Mouse (Mus musculus) duodenum, adult 2 months (tissue): ENCODE results near the gene Vsig1. TPM values are rescaled to one million over a fixed set of nuclear protein-coding genes. Genes with fewer than 3 reads are reported as not detected.

Experiments used
- polyA plus RNA-seq: library from polyadenylated mRNA; depleted of rRNA; stranded (reverse); fragments of >200 nt; gene quantifications from 2 replicates; pipeline ENCODE4 v1.2.3, GENCODE M21; 2012; ENCODE audit warnings: low replicate concordance; rRNA removed

Gene Vsig1
- polyA plus RNA-seq, result 6.2 TPM in 1 of 2 replicates, not detected in the other

GRCm38 (mm10) chrX:140907360-140907759 lies at the start of gene Vsig1:
TSS of gene Vsig1 (plus strand) at chrX:140907608.

GRCm38 (mm10) chrX:140956272-140956940 lies 49.0 kb downstream of the Vsig1 start, which contains the start of the genes Psmd10 and Atg4a:
TSS of gene Psmd10 (minus strand) at chrX:140956728.
TSS of gene Atg4a (plus strand) at chrX:140956907.

Other genes starting within 250 kb of the Vsig1 start
- gene Mid2, start 243.0 kb upstream of the Vsig1 start, polyA plus RNA-seq, result 0.91 and 5.3 TPM in 2 replicates
- gene Tex13b, start 94.2 kb upstream of the Vsig1 start, polyA plus RNA-seq, result not detected in 2 replicates
- gene Psmd10, start 49.1 kb downstream of the Vsig1 start, polyA plus RNA-seq, result 0.97 and 1.1 TPM in 2 replicates
- gene Atg4a, start 49.3 kb downstream of the Vsig1 start, polyA plus RNA-seq, result 0.52 and 0.89 TPM in 2 replicates